ENCODE assay signal across 12 mouse cellular contexts in the genomic region with DNA sequence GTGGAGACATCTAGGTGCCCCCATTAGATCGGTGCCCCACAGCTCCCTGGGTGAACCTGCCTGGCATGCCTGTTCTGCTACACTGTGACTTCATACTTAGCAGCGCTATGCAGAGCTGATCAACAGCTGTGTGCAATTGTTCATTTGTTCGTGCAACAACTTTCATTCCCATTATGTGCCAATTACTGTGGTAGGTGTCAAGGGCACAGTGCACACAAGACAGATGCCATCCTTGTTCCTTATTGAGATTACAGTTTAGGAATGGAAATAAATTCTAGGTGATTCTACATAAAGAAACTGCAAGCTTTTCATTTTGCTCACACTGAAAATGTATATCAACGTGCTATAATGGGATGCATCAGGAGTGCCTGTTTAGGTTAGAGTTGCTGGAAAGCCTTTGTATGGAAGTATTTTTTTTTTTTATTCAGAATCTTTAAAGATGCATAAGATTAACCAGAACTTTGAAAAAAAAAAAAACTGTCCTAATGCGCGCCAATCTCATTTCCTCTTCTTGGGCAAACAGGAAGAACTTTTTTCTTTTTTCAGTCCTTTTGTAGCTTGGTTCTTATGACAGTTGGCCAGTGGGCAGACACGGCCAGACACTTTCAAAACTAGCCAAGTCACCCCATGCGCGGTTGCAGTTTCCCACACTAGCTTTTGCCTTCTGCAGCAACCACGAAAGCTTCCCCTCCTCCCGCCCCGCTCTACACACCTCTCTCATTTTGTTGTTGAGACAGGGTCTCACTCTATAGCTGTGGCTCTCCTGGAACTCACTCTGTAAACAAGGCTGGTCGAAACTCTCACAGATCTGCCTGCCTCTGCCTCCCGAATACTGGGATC. TPM values are rescaled to one million over a fixed set of nuclear protein-coding genes. Genes with fewer than 3 reads are reported as not detected.
DNase-seq lines count a peak whose midpoint lies in the region; ATAC-seq lines count a peak whose summit lies in the region.
"Had no signal": no experiment of that assay in that cellular context is flagged by ENCODE, and none has a peak within 500 bp of the region (broad histone marks: within the 10 kb centered on the region; RNA-seq: fewer than 3 reads in every experiment).

No protein-coding gene starts in this region.

- no peak overlapping the region for H3K4me3 ChIP-seq in heart, embryonic 15.5 days
- no peak overlapping the region; the same call in 1 of the 2 replicates for H3K4me3 ChIP-seq in macrophage (ENCODE audit: inconsistent target)
- H3K4me3 ChIP-seq: forebrain, embryonic 12.5 days; heart, embryonic 12.5 days; midbrain, embryonic 13.5 days had no signal

- no peak overlapping the region for H3K27ac ChIP-seq in heart, embryonic 15.5 days
- peak overlapping the region; percentile 80 for H3K27ac ChIP-seq in macrophage
- H3K27ac ChIP-seq: forebrain, embryonic 12.5 days; midbrain, embryonic 13.5 days had no signal

- no peak for DNase-seq in heart, adult 8-10 months (ENCODE audit: low spot score)
- peak; percentile 12 to 20 for DNase-seq in thymus, postnatal 10 days (ENCODE audit: low spot score in 2 of 2)
- no peak for DNase-seq in kidney, postnatal 14 days
- DNase-seq in right cerebral cortex, postnatal 10 days (ENCODE audit: low spot score in 2 of 2) = no peak
- DNase-seq in layer of hippocampus, postnatal 10 days (ENCODE audit: low spot score in 2 of 2) = no peak

- no peaks in the 10 kb centered on the region for H3K36me3 ChIP-seq in heart, embryonic 15.5 days
- no peaks in the 10 kb centered on the region for H3K36me3 ChIP-seq in macrophage (ENCODE audit: inconsistent target)
- H3K36me3 ChIP-seq: forebrain, embryonic 12.5 days; heart, embryonic 12.5 days; midbrain, embryonic 13.5 days had no signal

- peak overlapping the region; percentile 21; the same call in 1 of the 2 replicates for H3K4me2 ChIP-seq in heart, embryonic 15.5 days
- H3K4me2 ChIP-seq: forebrain, embryonic 12.5 days; heart, embryonic 12.5 days; midbrain, embryonic 13.5 days had no signal

- H3K9me3 ChIP-seq in heart, embryonic 15.5 days (replicated peaks) = no peaks in the 10 kb centered on the region
- H3K9me3 ChIP-seq: forebrain, embryonic 12.5 days; heart, embryonic 12.5 days; midbrain, embryonic 13.5 days had no signal

- H3K27me3 ChIP-seq in heart, embryonic 15.5 days = no peaks in the 10 kb centered on the region
- H3K27me3 ChIP-seq: forebrain, embryonic 12.5 days; heart, embryonic 12.5 days; midbrain, embryonic 13.5 days had no signal

- no peak for ATAC-seq in heart, embryonic 15.5 days (replicated peaks; ENCODE audit: insufficient number of reproducible peaks, insufficient read depth, low FRiP score, low read depth)
- peak; percentile 36 for ATAC-seq in granulocyte monocyte progenitor cell, adult 5-6 weeks (replicated peaks; ENCODE audit: poor library complexity, severe bottlenecking)
- ATAC-seq: intestine, postnatal 0 days; midbrain, embryonic 13.5 days had no signal

- WGBS in heart, embryonic 15.5 days = 63% methylated on average over 14 of the region's 14 CpGs
- WGBS in macrophage (ENCODE audit: missing documents) = under 1% methylated on average over 14 of the region's 14 CpGs

- H3K4me1 ChIP-seq in heart, embryonic 15.5 days (replicated peaks) = peaks cover 7% of the 10 kb centered on the region

- peaks cover 5% of the 10 kb centered on the region for H3K79me2 ChIP-seq in macrophage (ENCODE audit: inconsistent target)

- H3K9ac ChIP-seq in heart, embryonic 15.5 days = no peak overlapping the region
- H3K9ac ChIP-seq: forebrain, embryonic 12.5 days; heart, embryonic 12.5 days; midbrain, embryonic 13.5 days had no signal

RNA-seq across cellular contexts. Expression of a gene that starts 2.1 kb away (rescaled TPM):
- 3.9 and 4.7 TPM in 2 replicates for polyA plus RNA-seq in heart, embryonic 15.5 days (2015; fragmentation: Nextera tagmentation; extraction: Ambion mirVana)
- total RNA-seq in heart, adult 8-10 months (2022) = 10 to 100 TPM in 3 of 4 experiments, 1 to 10 TPM in 1; 9.9 to 14.3 (median 12.0) TPM
- total RNA-seq in granulocyte monocyte progenitor cell, adult 5-6 weeks (2014; fragmentation: Nextera tagmentation) = 22.1 and 24.8 TPM in 2 replicates
- 34.5 and 40.2 TPM in 2 replicates for total RNA-seq in granulocyte monocyte progenitor cell, adult 5-6 weeks (2017)
- 100 to 1,000 TPM in 1 of 26 experiments, 10 to 100 TPM in 24, 1 to 10 TPM in 1; 9.9 to 131 (median 18.3) TPM for total RNA-seq in macrophage (2018; cell fraction: chromatin; rRNA removed)
- 10 to 100 TPM in 1 of 26 experiments, 1 to 10 TPM in 25; 1.8 to 14.1 (median 2.5) TPM for total RNA-seq in macrophage (2018; cell fraction: cytosol; rRNA removed)
- 10 to 100 TPM in 14 of 26 experiments, 1 to 10 TPM in 12; 5.4 to 69.2 (median 10.1) TPM for total RNA-seq in macrophage (2018; cell fraction: nucleus; rRNA removed)
- 1.5 to 3.5 TPM (median 2.6 TPM) in 3 replicates for polyA plus RNA-seq in macrophage (2018)
- total RNA-seq in layer of hippocampus, postnatal 10 days (2021) = 10 to 100 TPM; 19.9 to 20.5 TPM

RNA-seq across cellular contexts. Expression of a gene that starts 50.0 kb away (rescaled TPM):
- polyA plus RNA-seq in heart, embryonic 15.5 days (2015; fragmentation: Nextera tagmentation; extraction: Ambion mirVana) = 4.5 and 5.3 TPM in 2 replicates
- total RNA-seq in heart, adult 8-10 months (2022) = 10 to 100 TPM; 62.3 to 89.3 (median 69.4) TPM
- total RNA-seq in granulocyte monocyte progenitor cell, adult 5-6 weeks (2014; fragmentation: Nextera tagmentation) = 16.4 and 29.8 TPM in 2 replicates
- 14.1 and 23.2 TPM in 2 replicates for total RNA-seq in granulocyte monocyte progenitor cell, adult 5-6 weeks (2017)
- 100 to 1,000 TPM in 1 of 26 experiments, 10 to 100 TPM in 25; 36.3 to 103 (median 70.4) TPM for total RNA-seq in macrophage (2018; cell fraction: chromatin; rRNA removed)
- total RNA-seq in macrophage (2018; cell fraction: cytosol; rRNA removed) = 10 to 100 TPM; 19.1 to 35.3 (median 24.2) TPM
- total RNA-seq in macrophage (2018; cell fraction: nucleus; rRNA removed) = 10 to 100 TPM; 28.3 to 63.0 (median 47.1) TPM
- 18.9 to 27.9 TPM (median 22.1 TPM) in 3 replicates for polyA plus RNA-seq in macrophage (2018)
- total RNA-seq in layer of hippocampus, postnatal 10 days (2021) = 1 to 10 TPM; 5.8 to 6.6 TPM

Comparison
In these comparisons a context has a peak if more than half of its experiments do, and no peak if none do; other contexts are left out.
1. DNase-seq: peak in thymus, postnatal 10 days (2 of 2); none in heart, adult 8-10 months (single experiment), kidney, postnatal 14 days (single experiment), right cerebral cortex, postnatal 10 days (0 of 2) and layer of hippocampus, postnatal 10 days (0 of 2).